Mouse (Mus musculus) midbrain, postnatal 0 days (tissue): ENCODE measurements at regions not wholly inside any gene's neighbourhood (a gene's known extent, or its start where the extent isn't known, plus 50 kb on each side); places are given as distances from the start of the nearest gene placed in this dataset.

Source experiments
- ATAC-seq: fragments of 200-750 bp; cut with Nextera tagmentation; 2 replicates; pipeline ENCODE4 v1.8.0; 2017; ENCODE audit warnings: moderate number of reproducible peaks, mild to moderate bottlenecking, moderate TSS enrichment, moderate library complexity; ENCODE audit not compliant: low FRiP score
- DNase-seq: peaks from one replicate; pipeline ENCODE4 v3.0.0-alpha.2; 2015; ENCODE audit warnings: low spot score
- H3K27ac ChIP-seq: fragments of 300-500 bp; sonication (generic); 2 replicates; pipeline ENCODE4 v1.5.1; 2014; ENCODE audit warnings: low read depth, mild to moderate bottlenecking, low read length, mixed read lengths
- H3K27me3 ChIP-seq: fragments of 300-500 bp; sonication (generic); 2 replicates; pipeline ENCODE4 v1.6.1; 2014; ENCODE audit warnings: low read length, control low read depth, mixed read lengths; ENCODE audit not compliant: insufficient read depth
- H3K36me3 ChIP-seq: fragments of 300-500 bp; sonication (generic); 2 replicates; pipeline ENCODE4 v1.6.1; 2014; ENCODE audit warnings: low read length, control low read depth, mixed read lengths; ENCODE audit not compliant: insufficient read depth
- H3K4me1 ChIP-seq: fragments of 300-500 bp; sonication (generic); 2 replicates; pipeline ENCODE4 v1.6.1; 2014; ENCODE audit warnings: mild to moderate bottlenecking, control low read depth, antibody characterized with exemption, low read length, mixed read lengths; ENCODE audit not compliant: insufficient read depth
- H3K4me2 ChIP-seq: fragments of 300-500 bp; sonication (generic); 2 replicates; pipeline ENCODE4 v1.6.1; 2014; ENCODE audit warnings: low read depth, mild to moderate bottlenecking, low read length, mixed read lengths; ENCODE audit not compliant: poor library complexity, severe bottlenecking
- H3K4me3 ChIP-seq: fragments of 300-500 bp; sonication (generic); 2 replicates; pipeline ENCODE4 v1.5.1; 2014; ENCODE audit warnings: low read depth, mild to moderate bottlenecking, low read length, moderate library complexity
- H3K9ac ChIP-seq: fragments of 300-500 bp; sonication (generic); replicated peaks from 2 replicates; pipeline ENCODE4 v1.6.1; 2014; ENCODE audit warnings: mild to moderate bottlenecking, low read length, moderate library complexity, mixed read lengths; ENCODE audit not compliant: poor library complexity, severe bottlenecking
- H3K9me3 ChIP-seq: fragments of 300-500 bp; sonication (generic); 2 replicates; pipeline ENCODE4 v1.6.1; 2016; ENCODE audit warnings: low read length, control low read depth
- CTCF ChIP-seq: IDR thresholded peaks from 2 replicates; pipeline ENCODE4 v1.5.1; 2016; ENCODE audit warnings: antibody characterized with exemption, mild to moderate bottlenecking
- WGBS: fragments of 180-500 bp; shearing (Covaris S2); extraction: QIAGEN DNeasy Blood & Tissue Kit; methylation state at CpG from one replicate; pipeline ENCODE4 v1.1.7; 2014; 5-methylcytosine and 5-hydroxymethylcytosine counted together

DNA sequence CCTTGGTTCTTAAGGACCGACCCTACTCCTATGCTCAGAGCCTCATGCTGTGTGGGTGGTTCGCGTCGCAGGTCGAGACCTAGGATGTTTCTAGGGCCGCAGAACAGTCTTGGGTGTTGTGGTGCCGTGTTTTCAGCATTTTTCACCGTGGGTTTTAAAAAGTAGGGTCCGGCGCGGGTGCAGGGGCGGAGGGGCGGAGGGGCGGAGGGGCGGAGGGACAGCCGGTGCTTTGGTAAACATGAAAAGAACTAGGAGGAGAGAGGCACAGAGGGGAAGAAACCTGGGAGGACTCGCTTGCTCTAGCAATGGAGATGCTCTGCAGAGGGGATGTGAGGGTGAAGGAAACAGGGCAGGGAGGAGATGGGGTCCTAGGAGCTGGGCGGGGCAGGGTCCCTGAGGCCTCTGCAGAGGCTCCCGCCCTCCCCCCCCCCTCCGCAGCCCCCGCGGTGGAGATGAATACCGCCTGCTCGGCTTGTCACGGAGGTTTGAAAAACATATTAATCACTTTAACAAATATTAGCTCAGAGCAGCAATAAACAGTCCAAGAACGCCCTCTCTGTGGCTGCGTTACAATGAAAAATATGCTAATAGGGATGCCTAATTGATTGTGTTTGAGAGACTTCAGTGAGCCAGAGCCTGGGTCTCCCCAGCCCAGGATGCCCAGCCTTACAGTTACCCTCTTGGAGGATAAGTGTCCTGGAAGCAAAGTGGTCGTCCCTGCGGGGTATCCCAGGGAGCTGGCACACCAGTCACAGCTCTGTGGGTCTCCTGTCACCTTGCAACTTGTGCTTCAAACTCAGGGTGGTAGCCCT is 94.0 kb upstream of the Gm26897 start:
- Histone ChIP-seq H3K9ac (no peak overlapping the region), H3K4me2 (peak overlapping the region; percentile 20; the same call in 1 of the 2 replicates), H3K36me3 (no peaks in the 10 kb centered on the region), H3K4me1 (peaks cover 16% of the 10 kb centered on the region; the same call in 1 of the 2 replicates), H3K27me3 (no peaks in the 10 kb centered on the region), H3K4me3 (no peak overlapping the region), H3K27ac (no peak overlapping the region), H3K9me3 (no peaks in the 10 kb centered on the region)
- TF ChIP-seq CTCF = no peak
- 11% methylated on average over 29 of the region's 29 CpGs for WGBS
- DNase-seq (no peak), ATAC-seq (no peak)

- TF ChIP-seq CTCF = no peak
- ATAC-seq = no peak
- H3K4me3 ChIP-seq = no peak overlapping the region
- H3K9me3 ChIP-seq = no peaks in the 10 kb centered on the region
- WGBS = 65% methylated on average over 7 of the region's 7 CpGs
- H3K9ac ChIP-seq = no peak overlapping the region
- no peak overlapping the region for H3K27ac ChIP-seq
- peaks cover 16% of the 10 kb centered on the region; the same call in 1 of the 2 replicates for H3K4me1 ChIP-seq
- no peaks in the 10 kb centered on the region for H3K27me3 ChIP-seq
- no peak overlapping the region for H3K4me2 ChIP-seq
- no peak for DNase-seq
- H3K36me3 ChIP-seq = no peaks in the 10 kb centered on the region
Measured at GRCm38 (mm10) chr5:111640976-111641375, 92.7 kb upstream of the Gm26897 start.

DNA sequence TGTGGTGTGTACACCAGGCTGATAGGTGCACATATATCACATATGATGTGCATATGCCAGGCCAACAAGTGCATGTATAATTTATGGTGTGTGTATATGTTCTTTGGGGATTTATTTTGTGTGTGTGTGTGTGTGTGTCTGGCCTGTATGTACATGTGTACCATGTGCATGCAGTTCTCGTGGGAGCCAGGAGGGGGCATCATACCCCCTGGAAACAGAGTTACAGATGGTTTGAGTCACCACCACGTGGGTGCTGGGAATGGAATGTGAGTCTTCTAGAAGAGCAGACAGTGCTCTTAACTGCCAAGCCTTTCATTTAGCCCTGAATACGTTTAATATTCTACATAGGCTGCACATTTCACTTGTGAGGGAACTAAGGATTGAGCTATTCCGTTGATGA is 92.0 kb upstream of the Gm26897 start:
- ATAC-seq (no peak), DNase-seq (no peak)
- Histone ChIP-seq H3K4me3 (no peak overlapping the region), H3K4me2 (no peak overlapping the region), H3K9ac (no peak overlapping the region), H3K27ac (no peak overlapping the region), H3K27me3 (no peaks in the 10 kb centered on the region), H3K36me3 (no peaks in the 10 kb centered on the region), H3K9me3 (no peaks in the 10 kb centered on the region), H3K4me1 (peaks cover 16% of the 10 kb centered on the region; the same call in 1 of the 2 replicates)
- whole genome bisulfite sequencing = 83% methylated on average over 4 of the region's 4 CpGs
- peak; percentile 40 for TF ChIP-seq CTCF

DNA sequence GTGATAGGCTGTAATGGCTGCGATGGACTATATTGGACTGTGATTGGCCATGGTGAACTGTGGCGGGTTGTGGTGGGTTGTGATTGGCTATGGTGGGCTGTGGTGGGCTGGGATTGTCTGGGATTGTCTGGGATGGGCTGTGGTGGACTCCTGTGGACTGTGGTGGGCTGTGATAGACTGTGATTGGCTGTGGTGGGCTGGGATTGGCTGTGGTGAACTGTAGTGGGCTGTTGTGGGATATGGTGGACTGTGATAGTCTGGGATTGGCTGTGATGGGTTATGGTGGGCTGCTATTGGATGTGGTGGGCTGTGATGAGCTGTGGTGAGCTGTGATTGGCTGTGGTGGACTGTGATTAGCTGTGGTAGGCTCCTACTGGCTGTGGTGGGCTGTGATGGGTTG is 89.6 kb upstream of the Gm26897 start:
- 87% methylated on average over 2 of the region's 2 CpGs for WGBS
- ATAC-seq = no peak
- H3K4me2 ChIP-seq = no peak overlapping the region
- no peaks in the 10 kb centered on the region for H3K36me3 ChIP-seq
- DNase-seq = no peak
- H3K9ac ChIP-seq = no peak overlapping the region
- no peak overlapping the region for H3K27ac ChIP-seq
- no peaks in the 10 kb centered on the region for H3K9me3 ChIP-seq
- TF ChIP-seq CTCF = no peak
- H3K27me3 ChIP-seq = no peaks in the 10 kb centered on the region
- peaks cover 19% of the 10 kb centered on the region for H3K4me1 ChIP-seq
- H3K4me3 ChIP-seq = no peak overlapping the region

GRCm38 (mm10) chr5:111644788-111645187 is 88.9 kb upstream of the Gm26897 start:
- Histone ChIP-seq H3K9me3 (no peaks in the 10 kb centered on the region), H3K4me2 (no peak overlapping the region), H3K27ac (no peak overlapping the region), H3K4me1 (peaks cover 19% of the 10 kb centered on the region), H3K36me3 (no peaks in the 10 kb centered on the region), H3K27me3 (no peaks in the 10 kb centered on the region), H3K9ac (no peak overlapping the region), H3K4me3 (no peak overlapping the region)
- no peak for TF ChIP-seq CTCF
- DNase-seq (no peak), ATAC-seq (no peak)
- WGBS = 64% methylated on average over 4 of the region's 4 CpGs

DNA sequence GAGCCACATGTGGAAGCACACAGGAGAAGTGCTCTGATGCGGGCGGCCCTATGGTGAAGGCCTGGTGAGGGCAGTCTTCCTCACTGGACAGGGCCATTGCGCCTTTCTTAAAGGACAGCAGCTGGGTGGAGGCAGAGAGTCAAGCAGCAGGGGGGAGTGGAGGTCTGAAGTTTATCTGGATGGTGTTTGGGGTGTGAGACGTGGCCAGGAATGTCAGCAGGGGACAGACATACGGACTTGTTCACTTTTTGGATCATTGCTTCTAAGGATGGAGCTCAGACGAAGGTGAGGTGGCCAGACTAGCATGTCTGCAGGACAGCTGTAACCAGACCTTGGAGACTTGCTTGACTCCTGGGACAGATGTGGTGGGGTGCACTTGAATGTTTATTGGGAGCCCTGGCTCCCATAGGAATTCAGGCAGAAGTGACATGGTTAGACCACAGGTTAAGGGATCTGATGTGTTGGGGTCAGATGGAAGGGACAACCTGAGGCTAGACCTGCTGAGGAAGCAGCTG is 86.0 kb upstream of the Gm26897 start:
- H3K4me1 ChIP-seq = peaks cover 16% of the 10 kb centered on the region
- no peak overlapping the region for H3K9ac ChIP-seq
- 96% methylated on average over 6 of the region's 6 CpGs for WGBS
- no peak for DNase-seq
- no peak overlapping the region for H3K27ac ChIP-seq
- H3K4me2 ChIP-seq = no peak overlapping the region
- TF ChIP-seq CTCF = no peak; the same call in 1 of the 2 replicates
- no peaks in the 10 kb centered on the region for H3K9me3 ChIP-seq
- H3K4me3 ChIP-seq = no peak overlapping the region
- no peaks in the 10 kb centered on the region for H3K36me3 ChIP-seq
- ATAC-seq = no peak
- no peaks in the 10 kb centered on the region for H3K27me3 ChIP-seq
